Mouse (Mus musculus) right cerebral cortex, postnatal 4 days (tissue): Measurements from ENCODE around the gene Rab28.
"Not testable (repeated sequence)": the region's sequence is repeated elsewhere in the genome, so short reads cannot be mapped to it uniquely, and the experiment has no call there.

Experiments
- DNase-seq: peaks from one replicate; pipeline ENCODE4 v3.0.0-alpha.2; 2022

The Rab28 gene

DNA sequence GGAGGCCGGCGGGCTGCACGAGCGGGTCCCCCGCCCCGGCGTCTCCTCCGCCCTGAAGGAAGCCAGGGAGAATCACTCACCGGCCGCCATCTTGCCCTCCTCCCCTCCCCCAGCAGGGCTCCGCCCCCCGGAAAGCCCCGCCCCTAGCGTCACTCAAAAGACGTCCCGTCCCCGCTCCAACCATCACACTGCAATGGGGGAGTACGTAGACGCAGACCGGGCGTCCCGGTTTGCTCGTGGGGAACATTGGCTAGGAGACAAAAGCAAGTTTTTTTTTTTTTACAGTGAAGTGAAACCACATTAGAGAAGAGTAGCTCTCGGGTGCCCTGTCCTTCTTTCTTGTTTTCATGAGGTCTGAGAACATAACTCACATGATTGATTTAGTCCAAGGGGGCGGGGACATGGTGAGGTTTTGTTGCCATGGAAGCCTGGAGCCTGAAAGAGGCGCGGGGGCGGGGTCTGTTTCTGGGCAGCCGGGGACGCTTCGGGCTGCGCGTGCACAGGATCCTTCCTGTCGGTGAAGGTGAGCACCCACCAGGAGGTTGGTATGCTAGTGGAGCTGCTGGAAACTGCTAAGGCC, at the start of gene Rab28:
Rab28 (minus strand) TSS at position 107 of the 580 bp plus-strand sequence.
- peak; percentile 96 for DNase-seq

DNA sequence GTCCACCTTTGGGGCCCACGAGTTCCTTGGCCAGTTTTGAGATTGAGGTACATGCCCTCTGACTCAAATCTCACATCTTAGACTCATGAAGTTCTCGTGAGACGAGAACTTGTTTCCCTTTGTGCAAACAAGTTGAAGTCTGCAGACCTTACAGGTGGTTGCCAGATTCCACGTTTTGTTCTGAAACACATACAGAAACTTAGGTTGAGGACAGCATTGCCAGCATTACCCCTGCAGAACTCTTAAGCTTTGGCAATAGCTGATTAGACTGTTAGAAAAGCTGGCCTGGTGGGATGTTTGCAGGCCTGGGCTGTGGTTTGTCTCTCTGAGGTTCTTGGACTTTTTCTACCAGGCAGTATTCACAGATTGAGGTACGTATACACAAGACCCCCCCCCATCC, 49.4 kb upstream of the Rab28 start:
- DNase-seq, result no peak

DNA sequence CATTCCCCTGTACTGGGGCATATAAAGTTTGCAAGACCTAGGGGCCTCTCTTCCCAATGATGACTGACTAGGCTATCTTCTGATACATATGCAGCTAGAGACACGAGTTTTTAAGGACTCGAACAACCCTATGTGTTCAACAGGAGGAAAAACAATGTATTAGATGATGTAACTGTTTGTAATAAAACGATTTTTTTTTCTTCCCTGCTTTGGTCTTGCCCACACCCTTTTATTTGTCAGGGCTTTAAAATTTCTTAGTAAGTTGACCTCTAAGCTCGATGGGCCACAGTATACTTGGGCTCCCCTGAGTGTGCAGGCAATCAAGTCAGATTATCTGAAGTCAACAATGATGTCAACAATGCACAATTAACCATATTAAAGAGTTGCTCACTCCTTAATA, 48.4 kb upstream of the Rab28 start:
- DNase-seq, result no peak

DNA sequence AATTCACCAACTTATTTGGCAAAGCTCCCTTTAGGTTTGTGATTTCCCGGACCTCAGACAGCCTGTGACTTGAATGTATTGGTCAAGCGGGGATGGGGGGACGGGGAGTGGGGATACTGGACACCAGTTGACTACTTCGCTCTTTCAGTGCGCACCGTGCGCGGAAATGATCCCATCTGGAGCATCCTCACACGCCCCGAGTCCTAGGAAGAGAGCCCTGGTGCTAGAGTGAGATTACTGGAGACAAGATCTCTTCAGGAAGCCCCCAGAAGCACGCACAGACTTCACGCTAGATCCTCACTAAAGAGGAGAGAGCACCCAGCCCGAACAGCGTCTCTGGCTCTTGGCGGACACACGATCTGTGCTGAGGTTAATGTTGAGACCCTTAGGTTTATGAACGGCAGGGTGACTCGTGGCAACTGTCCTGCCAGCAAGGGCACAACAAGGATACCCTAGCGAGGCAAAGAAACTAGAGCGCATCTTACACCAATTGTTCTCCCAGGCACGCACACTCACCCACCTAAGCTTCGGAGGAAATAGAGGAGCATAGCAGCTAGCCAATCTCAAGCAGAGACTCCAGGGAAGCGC, 47.5 kb upstream of the Rab28 start:
- no peak for DNase-seq

DNA sequence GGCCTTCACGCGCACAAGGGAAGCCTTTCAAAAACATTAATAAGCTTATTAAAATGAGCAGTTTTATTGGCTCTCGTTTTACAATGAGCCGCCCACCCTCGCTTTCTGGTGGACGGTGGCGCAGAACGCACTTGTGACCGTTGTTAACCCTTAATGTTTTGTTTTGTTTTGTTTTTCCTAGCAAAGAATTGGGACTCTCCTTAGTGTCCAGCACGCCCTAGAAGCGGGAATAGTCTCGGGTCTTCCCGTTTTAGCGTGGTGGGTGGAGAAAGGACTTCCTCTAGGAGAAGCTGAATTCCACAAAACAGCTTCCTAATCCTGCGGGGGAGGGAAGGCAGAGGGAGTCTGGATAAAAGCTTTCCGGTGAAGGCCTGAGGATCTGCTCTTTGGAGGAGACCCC, 46.9 kb upstream of the Rab28 start:
- DNase-seq, result no peak

DNA sequence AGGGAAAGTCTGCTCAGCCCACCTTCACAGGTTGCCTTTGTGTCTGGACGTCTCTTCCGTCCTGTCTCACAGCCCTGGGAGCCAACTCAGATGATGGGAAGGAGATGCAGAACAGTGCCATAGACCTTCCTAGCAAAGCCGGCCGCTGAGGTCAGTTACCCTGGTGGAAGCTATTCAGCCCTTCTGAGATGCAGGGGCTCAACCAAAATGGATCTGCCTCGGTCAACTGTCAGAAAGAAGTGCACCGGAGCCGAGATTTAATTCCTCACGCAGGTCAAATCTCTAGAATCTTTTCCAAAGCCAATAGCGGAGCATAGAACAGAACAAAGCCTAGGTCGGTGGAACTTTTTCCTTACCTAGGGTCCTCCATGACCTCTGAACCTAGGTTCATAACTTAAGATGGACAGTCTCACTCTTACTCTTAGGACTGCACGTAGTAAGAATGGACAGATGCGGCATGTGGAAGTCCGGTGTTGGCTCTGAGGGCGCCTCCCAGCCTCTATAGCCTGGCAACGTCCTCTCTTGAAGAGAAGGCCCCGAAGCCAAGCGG, 46.3 kb upstream of the Rab28 start:
- no peak for DNase-seq

DNA sequence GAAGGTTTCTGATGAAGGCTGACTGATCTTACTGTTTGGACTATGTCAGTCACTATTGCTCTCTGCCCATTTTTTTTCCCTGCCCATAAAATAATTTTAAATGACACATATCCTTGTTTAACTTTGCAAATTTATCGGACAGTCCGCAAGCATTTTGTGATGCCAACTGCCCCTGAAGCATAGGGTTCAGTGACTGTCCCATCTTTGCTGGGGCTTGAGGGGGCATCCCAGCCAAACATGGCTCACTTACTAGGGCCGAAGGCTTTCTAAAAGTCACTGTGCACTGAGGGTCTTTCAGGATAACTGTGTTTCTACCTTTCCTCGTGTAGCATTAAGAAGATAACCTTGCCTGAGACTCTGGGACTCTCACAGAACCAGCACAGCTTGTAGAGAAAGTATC, 44.8 kb upstream of the Rab28 start:
- DNase-seq, result no peak

DNA sequence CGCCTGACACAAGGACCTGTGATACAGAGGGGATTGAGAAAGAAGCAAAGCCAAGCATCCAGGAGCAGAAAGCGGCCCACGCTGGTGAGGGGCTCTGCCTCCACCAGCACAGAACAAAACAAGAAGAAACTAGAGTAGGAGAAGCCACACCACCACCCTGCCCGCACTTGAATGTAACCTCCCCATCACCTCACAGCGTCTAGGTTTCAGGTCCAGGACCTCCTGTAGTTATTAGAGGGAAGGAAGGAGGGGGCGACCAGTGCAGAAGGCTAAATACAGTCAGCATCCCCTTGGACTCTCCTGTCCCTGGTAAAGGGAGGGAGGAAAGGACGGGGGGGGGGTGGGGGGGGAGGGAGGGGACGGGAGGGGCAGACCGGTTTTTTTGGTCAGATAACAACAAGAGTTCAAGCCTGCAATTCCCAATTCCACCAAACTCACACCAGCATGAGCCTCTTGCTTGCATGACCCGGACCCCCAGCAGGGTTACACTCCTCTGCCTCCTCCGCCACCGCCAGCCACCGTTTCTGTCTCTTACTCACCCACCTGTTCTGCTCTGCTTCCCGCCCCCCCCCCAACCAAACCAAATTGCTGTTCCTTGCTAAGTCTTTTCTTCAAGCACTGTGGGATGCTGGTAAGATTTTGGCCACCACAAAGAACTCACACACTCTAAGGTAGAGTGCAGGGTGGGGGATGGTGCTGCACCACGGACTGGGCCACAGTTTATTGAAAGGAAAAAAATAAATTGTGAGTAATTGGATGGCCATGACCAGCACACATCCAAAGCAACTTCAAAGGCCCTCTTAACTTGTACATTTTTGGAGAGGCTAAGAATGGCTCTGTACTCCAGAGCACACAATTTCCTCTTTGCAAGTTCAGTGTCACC, 37.2 kb upstream of the Rab28 start:
- no peak for DNase-seq

DNA sequence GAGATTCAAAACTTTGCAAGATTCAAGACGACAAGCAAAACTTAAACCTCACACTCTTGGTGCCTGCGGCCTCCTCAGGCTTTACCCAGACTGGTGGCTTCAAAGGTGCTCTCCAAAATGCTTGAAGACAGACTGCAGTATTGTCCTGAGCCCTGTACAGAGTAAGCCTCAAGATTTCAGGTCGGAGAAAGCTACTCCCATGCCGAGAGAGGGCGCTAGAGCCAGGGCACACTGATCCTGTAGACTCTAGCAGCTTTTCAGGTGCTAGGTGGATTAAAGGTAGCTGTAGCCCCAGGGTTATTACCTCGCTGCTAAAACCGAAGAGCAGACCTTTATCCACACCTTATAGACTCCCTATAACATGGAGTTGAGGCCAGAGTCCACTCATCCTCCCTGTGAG, 36.3 kb upstream of the Rab28 start:
- DNase-seq, result no peak

DNA sequence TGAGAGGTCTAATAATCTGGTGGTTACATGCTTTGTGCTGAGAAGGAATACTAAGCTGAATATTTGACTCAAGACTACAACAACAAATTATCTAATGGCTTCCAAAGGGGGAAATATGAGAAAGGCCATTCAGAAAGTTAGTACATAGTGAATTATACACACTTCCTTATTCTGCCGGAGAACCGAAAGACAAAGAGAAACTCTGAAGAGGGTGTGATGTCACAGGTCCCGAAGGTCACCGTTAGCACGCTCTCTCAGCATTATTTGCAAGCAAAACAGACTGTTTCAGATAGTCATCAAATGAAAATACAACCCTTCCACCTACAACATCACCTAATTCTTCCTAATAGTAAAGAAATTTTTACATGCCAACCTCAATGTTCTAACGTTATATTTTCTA, 30.9 kb upstream of the Rab28 start:
- DNase-seq, result no peak

DNA sequence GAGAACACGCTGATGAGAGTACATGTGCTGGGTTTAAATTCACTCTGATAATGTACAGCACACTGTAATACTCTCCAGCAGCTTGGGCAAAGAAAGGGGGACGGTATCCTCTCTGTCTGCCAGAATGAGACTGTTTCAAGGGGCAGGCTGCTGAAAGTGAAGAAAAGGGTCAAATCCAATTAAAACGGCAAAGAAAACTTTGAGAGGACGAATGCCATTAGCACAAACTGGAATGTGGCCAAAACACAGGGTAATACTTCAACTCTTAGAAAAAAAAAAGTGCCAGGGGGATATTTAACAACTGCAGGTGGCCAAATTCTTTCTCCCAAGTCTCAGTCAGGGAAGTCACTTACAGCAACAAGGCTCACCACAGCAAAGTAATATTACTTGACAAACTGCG, 29.1 kb upstream of the Rab28 start:
- DNase-seq, result no peak

DNA sequence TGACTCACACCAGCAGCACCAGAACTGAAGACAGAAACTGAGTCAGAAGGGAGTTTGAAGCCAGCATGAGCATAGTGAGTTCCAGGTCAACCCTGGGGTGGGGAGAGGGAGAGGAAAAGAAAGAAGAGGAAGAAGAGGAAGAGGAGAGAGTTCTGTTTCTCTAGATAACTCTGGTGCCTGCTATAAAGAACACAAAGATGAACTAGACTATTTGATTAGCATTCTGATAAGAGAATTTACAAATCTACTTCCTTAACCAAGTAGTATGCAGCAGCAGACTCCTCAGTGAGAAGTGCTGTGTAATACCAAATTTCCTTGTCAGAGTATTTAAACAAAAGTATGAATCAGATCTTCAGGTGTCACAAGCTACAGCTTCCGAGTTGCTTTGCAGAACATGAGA, 19.1 kb upstream of the Rab28 start:
- DNase-seq, result no peak

DNA sequence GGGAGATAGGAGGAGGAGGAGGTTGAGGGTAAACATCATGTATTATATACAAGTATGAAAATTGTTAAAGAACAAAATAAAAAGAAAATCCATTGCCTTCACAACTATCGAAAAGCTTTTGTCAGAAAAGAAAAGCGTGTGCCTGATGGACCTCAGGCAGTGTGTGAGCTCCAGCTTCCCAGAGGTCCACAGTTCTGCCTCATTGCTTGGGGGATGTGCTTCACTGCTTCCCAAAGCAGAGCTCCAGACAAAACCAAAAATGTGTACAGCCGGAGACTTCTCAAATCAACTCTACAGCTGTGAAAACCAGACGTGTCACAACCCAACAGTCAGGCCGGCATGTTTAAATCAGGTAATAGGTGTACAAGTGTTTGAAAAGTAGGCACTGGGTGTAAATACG, 17.6 kb upstream of the Rab28 start:
- no peak for DNase-seq

DNA sequence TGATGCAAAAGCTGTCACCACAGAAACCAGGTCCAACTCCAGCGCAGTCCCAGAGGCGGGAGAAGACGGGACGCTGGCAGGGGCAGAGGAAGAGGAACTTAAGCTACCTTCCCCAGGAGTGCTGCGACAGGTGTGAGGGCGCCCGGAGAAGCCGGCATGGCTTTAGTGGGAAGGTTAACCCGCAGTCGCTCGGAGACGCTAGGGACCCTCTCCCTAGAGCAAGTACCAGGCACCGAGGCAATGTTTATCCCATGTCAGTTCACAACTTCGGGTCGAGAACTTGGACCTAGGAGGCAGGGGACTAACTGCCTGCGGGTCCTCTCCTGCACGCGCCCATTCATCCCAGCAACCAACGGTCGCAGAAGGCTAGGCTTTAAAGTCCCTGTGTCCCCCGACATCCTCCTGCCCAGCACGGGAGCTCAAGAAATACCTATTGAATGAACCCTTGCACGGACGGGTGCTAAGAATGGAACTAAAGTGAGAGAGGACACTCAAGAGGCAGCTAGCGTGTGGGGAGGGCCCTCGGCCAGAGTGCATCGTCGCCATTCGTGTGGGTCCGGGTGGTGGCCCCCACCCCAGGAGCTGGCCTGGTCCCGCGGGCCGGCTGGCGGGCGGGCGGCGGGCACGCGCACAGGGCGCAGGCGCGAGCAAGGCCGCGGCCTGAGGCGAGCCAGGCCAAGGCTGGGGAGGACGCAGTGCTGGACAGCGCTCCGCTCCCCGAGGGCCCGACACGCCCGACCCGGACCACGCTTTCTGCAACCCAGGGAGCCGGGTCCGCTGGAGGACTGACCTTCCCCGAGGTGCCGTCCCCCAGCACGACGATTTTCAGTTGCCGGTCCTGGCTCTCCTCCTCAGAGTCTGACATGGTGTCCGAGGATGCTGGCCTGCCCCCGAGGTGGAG, 592 bp downstream of the Rab28 start:
- peak; percentile 56 for DNase-seq

DNA sequence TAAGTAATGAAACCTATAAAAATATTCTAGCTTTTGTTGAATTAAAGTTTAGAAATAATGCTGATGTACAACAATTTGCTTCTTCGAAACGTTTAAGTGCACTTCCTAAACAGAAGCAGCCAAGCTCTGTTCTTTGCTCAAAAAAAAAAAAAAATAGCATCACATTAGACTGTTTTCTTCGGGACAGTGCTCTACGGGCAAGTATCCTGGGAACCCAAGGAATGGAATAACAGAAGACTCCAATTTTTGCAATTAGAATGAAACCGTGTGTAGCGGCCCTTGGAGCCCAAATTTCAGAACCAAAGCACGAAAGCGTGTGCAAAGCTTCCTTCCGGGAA, 1.2 kb downstream of the Rab28 start:
- DNase-seq, result no peak

DNA sequence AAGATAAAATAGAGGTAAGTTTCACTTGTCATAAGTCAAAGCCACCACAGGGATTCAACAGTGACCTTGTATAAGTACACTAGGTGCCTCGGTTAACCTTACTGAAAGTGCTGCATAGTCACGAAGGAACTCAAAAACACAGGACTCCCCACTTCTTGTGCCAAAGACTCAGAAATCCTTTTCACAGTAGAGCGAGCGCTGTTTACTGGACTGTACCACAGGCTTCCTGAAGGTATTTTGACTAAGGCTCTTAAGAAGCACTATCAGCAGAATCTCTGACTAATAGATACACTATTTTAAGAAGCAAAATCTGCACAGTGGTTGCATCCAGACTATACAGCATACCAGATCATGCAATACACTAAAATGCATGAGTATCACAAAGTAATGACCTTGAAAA, 6.9 kb downstream of the Rab28 start:
- DNase-seq, result not testable (repeated sequence)

DNA sequence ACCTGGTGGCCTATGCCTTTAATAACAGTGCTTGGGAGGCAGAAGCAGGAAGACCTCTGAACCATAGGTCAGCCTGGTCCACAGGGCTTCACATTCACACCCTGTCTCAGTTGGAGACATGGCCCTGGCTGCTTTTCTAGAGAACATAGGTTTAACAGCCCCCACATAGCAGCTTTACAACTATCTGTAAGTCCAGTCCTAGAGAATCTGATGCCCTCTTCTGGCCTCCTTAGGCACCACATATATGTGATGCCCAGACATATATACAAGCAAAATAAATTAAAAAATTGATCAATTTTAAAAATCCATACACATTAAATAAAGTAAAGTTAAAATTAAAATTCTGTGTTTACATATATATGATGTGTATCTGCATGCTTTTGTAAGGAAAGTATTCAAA, 10.0 kb downstream of the Rab28 start:
- DNase-seq, result no peak

DNA sequence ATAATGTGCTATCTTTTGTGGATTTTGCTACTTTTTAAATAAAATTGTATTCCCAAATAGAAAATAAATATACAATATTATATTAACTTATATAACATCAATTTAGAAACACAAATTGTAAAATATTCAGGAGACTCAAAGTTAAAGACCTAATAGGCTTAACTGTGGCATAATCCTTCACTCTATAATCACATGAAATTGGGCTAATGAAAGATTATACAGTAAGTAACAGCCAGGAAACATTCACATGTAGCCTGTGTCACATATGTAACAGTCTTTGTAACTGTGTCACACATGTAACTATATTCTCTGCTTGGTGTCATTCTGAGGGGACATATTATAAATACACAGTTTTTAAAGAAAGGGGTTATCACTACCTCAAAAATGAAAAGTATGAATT, 22.9 kb downstream of the Rab28 start:
- DNase-seq, result no peak

DNA sequence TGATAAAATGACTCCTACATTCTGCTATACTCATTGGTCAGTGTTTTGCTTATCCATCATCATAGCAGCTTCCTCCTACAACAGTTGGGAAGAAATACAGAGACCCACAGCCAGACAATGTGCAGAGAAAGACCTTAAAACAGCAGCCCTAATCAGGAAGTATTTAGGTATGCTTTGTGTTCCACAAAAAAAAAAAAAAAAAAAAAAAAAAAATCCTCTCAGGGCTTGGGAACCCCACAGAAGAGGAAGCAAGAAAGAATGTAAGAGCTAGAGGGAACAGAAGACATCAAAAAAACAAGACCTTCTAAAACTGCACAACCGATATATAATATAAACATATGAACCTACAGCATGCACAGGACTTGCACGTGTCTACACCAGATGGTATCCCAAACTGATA, 24.0 kb downstream of the Rab28 start:
- no peak for DNase-seq

DNA sequence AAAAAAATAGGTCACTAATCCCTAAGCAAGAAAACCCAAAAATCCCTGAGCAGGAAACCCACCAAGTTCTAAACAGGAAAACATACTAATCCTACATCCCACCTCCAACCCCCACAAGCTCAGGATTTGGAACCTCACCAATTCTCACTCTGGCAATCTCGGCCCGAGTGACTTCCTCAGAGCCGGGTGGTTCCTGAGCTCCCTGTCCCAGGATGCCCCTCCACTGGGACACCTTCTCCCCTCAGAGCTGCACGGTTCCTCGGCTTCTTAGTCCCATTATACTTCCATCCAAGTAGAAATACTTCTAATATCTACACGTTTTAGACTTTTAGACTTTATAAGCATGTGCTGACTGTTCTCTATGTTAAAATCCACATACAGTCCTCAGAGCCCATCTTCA, 41.9 kb downstream of the Rab28 start:
- DNase-seq, result no peak

DNA sequence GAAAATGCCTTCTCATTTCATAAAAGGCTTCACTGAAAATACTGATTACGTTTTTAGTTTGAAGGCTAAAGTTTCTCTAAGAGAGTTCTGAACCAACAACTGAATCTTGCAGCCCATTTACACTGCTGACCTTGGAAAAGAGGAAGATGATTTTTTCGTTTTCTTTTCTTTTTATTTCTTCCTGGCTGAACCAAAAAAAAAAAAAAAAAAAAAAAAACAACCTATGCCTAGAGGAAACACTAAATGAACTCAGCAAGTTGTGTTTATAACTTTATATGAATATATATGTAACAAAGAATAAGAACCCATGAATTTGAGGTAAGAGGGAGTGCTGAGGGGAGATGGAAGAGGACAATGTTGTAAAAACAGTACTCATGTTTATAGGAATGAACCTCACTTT, 71.2 kb downstream of the Rab28 start:
- DNase-seq, result no peak

DNA sequence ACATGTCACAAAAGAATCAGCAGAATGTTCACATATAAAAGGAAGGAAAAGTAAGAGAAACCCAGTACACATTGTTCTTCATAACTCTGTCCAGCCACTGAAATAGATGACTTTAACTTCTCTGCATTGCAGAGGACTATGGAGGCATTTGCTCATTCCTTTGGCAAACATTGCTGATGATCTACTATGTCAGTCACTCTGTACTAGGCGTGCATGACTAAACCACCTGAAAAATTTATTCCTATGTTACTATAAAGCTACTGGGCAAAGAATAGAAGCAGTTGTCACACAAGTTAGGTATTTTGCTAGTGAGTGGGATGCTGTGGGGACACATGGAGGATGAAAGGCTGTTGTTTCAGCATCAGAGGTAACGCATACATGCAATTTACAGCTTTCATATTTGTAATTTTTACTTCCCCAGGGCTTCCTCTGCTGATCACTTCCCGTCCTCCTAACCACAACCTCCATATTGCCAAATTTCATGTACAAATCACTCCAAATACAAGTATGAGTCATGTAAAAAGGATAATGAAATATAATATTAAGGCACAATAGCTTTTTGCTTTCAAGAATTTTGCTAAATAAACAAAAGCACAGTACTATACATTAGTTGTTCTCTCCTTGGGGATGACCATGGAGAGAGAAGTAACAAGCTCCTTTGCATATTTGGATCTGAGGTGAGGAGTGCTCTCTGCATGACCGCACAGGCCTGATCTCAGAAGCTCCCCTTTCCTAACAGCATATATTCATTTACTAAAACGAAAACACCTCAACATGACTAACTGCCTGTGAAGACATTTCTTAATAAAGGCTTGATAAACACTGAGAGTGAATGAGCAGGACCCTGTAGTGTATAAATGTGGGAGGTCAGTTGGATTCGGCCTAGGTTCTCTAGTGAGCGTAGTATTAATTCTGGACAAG, 80.5 kb downstream of the Rab28 start:
- no peak for DNase-seq
